Mouse (Mus musculus): Measurements from ENCODE around the gene Npm3. TPM values are rescaled to one million over a fixed set of nuclear protein-coding genes. Genes with fewer than 3 reads are reported as not detected.

Gene Npm3
- polyA plus RNA-seq, 1 experiment from 2014 or later = 9.1 TPM

DNA sequence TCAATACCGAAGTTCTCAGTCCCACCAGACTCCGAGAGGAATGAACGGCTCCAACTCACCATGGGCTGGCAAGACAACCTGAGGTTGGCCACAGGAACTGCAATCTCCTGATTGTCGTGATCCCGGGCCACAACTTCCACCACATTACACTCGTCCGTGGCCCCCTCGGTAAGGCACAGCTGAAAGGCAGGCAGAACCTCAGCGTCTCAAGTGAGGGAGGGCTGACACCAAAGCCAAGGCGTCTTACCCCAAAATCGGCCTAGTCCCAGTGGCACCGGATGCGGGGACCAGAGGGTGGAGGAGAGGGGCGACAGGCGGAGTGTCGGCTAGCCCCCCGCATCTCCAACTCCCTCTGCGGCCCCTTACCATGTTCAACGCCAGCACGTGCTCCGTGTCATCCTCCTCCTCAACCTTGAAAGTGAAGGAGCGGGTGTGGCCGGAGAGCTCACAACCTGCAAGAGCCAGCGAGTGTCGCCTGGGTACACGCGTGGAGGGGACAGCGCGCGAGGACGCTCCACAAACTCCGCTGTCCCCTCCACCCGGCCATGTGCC lies 624 bp downstream of the Npm3 start:
- H3K4me3 ChIP-seq = peak overlapping the region; percentile 77
- ATAC-seq (replicated peaks; ENCODE audit: insufficient number of reproducible peaks, insufficient read depth, low FRiP score, low read depth) = peak; percentile 42; the same call in 1 of the 2 replicates
- H3K9me3 ChIP-seq (replicated peaks) = no peaks in the 10 kb centered on the region
- peaks cover 23% of the 10 kb centered on the region for H3K36me3 ChIP-seq
- peak overlapping the region; percentile 83 for H3K9ac ChIP-seq
- H3K4me1 ChIP-seq (replicated peaks) = peaks cover 31% of the 10 kb centered on the region
- peak overlapping the region; percentile 17 for H3K27ac ChIP-seq
- H3K4me2 ChIP-seq = peak overlapping the region; percentile 81
- under 1% methylated on average over 33 of the region's 33 CpGs for WGBS
- H3K27me3 ChIP-seq = peaks cover 24% of the 10 kb centered on the region

- peaks cover 18% of the 10 kb centered on the region for H3K36me3 ChIP-seq
- H3K4me2 ChIP-seq = peak overlapping the region; percentile 81
- H3K9me3 ChIP-seq (replicated peaks) = no peaks in the 10 kb centered on the region
- peak overlapping the region; percentile 77 for H3K4me3 ChIP-seq
- no peak for ATAC-seq (replicated peaks; ENCODE audit: insufficient number of reproducible peaks, insufficient read depth, low FRiP score, low read depth)
- H3K9ac ChIP-seq = peak overlapping the region; percentile 83
- H3K27me3 ChIP-seq = peaks cover 29% of the 10 kb centered on the region
- H3K4me1 ChIP-seq (replicated peaks) = peaks cover 32% of the 10 kb centered on the region
- H3K27ac ChIP-seq = no peak overlapping the region
- WGBS = 37% methylated on average over 9 of the region's 9 CpGs
Observed at GRCm38 (mm10) chr19:45748206-45748605, 1.2 kb downstream of the Npm3 start.

- WGBS = 23% methylated on average over 11 of the region's 11 CpGs
- Histone ChIP-seq H3K4me3 (no peak overlapping the region), H3K4me2 (no peak overlapping the region), H3K27me3 (peaks cover 38% of the 10 kb centered on the region), H3K36me3 (peaks cover 10% of the 10 kb centered on the region), H3K9me3 (replicated peaks) (no peaks in the 10 kb centered on the region), H3K9ac (no peak overlapping the region), H3K27ac (no peak overlapping the region), H3K4me1 (replicated peaks) (peaks cover 42% of the 10 kb centered on the region)
- no peak for ATAC-seq (replicated peaks; ENCODE audit: insufficient number of reproducible peaks, insufficient read depth, low FRiP score, low read depth)
Observed at GRCm38 (mm10) chr19:45747028-45747867, 2.1 kb downstream of the Npm3 start.

DNA sequence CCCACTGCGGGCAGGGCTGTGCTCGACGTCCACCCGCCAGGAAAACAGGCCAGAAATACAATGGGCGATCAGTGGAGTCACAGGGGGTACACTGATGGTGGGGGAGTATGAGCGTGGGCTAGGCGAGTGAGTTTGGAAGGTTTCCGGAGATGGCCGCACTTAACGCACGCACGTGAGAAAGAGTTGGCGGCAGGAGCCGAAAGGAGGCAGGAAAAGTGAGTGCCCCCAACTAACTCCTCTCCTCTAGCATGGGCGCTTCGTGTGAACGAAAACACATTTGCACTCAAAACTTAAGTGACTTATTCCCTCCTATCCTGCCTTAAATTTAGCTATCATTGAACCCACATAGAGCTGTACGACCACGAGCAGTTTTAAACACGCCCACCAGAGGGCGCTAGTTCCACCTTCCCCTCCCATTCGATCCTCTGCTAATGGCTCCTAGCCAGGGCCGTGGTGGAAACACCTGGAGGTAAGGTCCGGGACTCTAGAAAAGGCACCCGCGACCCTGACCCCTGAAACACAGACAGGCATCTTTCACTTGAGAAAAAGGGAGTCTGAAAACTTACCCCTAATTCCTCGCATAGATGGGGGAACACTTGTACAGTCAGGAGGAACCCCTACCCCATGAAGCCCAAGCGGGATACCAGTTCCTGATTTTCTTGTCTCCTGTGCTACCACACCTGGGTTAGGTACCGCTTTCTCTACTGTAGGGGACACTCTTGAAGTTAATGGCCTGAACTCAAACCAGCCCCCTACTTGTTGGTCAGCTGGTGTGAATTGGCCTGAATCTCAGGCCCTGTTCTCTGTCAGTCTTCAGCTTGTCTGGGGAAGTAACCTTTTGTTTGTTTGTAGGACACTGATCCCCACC lies 3.0 kb downstream of the Npm3 start:
- ATAC-seq (replicated peaks; ENCODE audit: insufficient number of reproducible peaks, insufficient read depth, low FRiP score, low read depth) = peak; percentile 25
- no peak overlapping the region for H3K9ac ChIP-seq
- H3K9me3 ChIP-seq (replicated peaks) = no peaks in the 10 kb centered on the region
- no peak overlapping the region for H3K27ac ChIP-seq
- H3K4me2 ChIP-seq = peak overlapping the region; percentile 47
- peaks cover 51% of the 10 kb centered on the region for H3K4me1 ChIP-seq (replicated peaks)
- H3K27me3 ChIP-seq = peaks cover 47% of the 10 kb centered on the region
- peaks cover 3% of the 10 kb centered on the region; the same call in 1 of the 2 replicates for H3K36me3 ChIP-seq
- WGBS = 10% methylated on average over 29 of the region's 29 CpGs
- H3K4me3 ChIP-seq = peak overlapping the region; percentile 10; the same call in 1 of the 2 replicates

- no peak overlapping the region for H3K27ac ChIP-seq
- H3K4me2 ChIP-seq = peak overlapping the region; percentile 47
- peaks cover 52% of the 10 kb centered on the region for H3K4me1 ChIP-seq (replicated peaks)
- no peaks in the 10 kb centered on the region for H3K36me3 ChIP-seq
- H3K4me3 ChIP-seq = peak overlapping the region; percentile 10
- no peaks in the 10 kb centered on the region for H3K9me3 ChIP-seq (replicated peaks)
- peaks cover 55% of the 10 kb centered on the region for H3K27me3 ChIP-seq
- H3K9ac ChIP-seq = no peak overlapping the region
- 6% methylated on average over 32 of the region's 32 CpGs for WGBS
- no peak for ATAC-seq (replicated peaks; ENCODE audit: insufficient number of reproducible peaks, insufficient read depth, low FRiP score, low read depth)
Observed at GRCm38 (mm10) chr19:45745344-45746152, 3.8 kb downstream of the Npm3 start.

GRCm38 (mm10) chr19:45743619-45744018 lies 5.8 kb downstream of the Npm3 start:
- Histone ChIP-seq H3K4me1 (replicated peaks) (peaks cover 45% of the 10 kb centered on the region), H3K9me3 (replicated peaks) (no peaks in the 10 kb centered on the region), H3K27me3 (peaks cover 74% of the 10 kb centered on the region), H3K27ac (no peak overlapping the region), H3K4me3 (peak overlapping the region; percentile 59; the same call in 1 of the 2 replicates), H3K9ac (no peak overlapping the region), H3K36me3 (no peaks in the 10 kb centered on the region), H3K4me2 (peak overlapping the region; percentile 98; the same call in 1 of the 2 replicates)
- ATAC-seq (replicated peaks; ENCODE audit: insufficient number of reproducible peaks, insufficient read depth, low FRiP score, low read depth) = no peak
- 40% methylated on average over 7 of the region's 7 CpGs for WGBS

GRCm38 (mm10) chr19:45742984-45743575 lies 6.3 kb downstream of the Npm3 start:
- Histone ChIP-seq H3K4me1 (replicated peaks) (peaks cover 40% of the 10 kb centered on the region), H3K9ac (peak overlapping the region; percentile 47; the same call in 1 of the 2 replicates)
- ATAC-seq (replicated peaks; ENCODE audit: insufficient number of reproducible peaks, insufficient read depth, low FRiP score, low read depth) = no peak

GRCm38 (mm10) chr19:45742218-45742983 lies 7.0 kb downstream of the Npm3 start, which contains the start of gene Fgf8:
Fgf8 (minus strand) TSS chr19:45742915.
- under 1% methylated on average over 59 of the region's 68 CpGs for WGBS
- peak within 1 kb of the TSS; percentile 59 for H3K4me3 ChIP-seq
- no peak for ATAC-seq (replicated peaks; ENCODE audit: insufficient number of reproducible peaks, insufficient read depth, low FRiP score, low read depth)
- H3K4me1 ChIP-seq (replicated peaks) = peaks cover 41% of the 10 kb centered on the region
- H3K36me3 ChIP-seq = no peaks in the 10 kb centered on the region
- H3K9me3 ChIP-seq (replicated peaks) = no peaks in the 10 kb centered on the region
- H3K4me2 ChIP-seq = peak within 1 kb of the TSS; percentile 98
- peak within 1 kb of the TSS; percentile 47 for H3K9ac ChIP-seq
- H3K27me3 ChIP-seq = peaks cover 86% of the 10 kb centered on the region
- H3K27ac ChIP-seq = no peak within 1 kb of the TSS

More at GRCm38 (mm10) chr19:45742984-45743575, 6.3 kb downstream of the Npm3 start:
- Histone ChIP-seq H3K27ac (no peak overlapping the region), H3K27me3 (peaks cover 79% of the 10 kb centered on the region), H3K4me3 (peak overlapping the region; percentile 59), H3K9me3 (replicated peaks) (no peaks in the 10 kb centered on the region), H3K4me2 (peak overlapping the region; percentile 98), H3K36me3 (no peaks in the 10 kb centered on the region)
- WGBS = 5% methylated on average over 26 of the region's 44 CpGs

DNA sequence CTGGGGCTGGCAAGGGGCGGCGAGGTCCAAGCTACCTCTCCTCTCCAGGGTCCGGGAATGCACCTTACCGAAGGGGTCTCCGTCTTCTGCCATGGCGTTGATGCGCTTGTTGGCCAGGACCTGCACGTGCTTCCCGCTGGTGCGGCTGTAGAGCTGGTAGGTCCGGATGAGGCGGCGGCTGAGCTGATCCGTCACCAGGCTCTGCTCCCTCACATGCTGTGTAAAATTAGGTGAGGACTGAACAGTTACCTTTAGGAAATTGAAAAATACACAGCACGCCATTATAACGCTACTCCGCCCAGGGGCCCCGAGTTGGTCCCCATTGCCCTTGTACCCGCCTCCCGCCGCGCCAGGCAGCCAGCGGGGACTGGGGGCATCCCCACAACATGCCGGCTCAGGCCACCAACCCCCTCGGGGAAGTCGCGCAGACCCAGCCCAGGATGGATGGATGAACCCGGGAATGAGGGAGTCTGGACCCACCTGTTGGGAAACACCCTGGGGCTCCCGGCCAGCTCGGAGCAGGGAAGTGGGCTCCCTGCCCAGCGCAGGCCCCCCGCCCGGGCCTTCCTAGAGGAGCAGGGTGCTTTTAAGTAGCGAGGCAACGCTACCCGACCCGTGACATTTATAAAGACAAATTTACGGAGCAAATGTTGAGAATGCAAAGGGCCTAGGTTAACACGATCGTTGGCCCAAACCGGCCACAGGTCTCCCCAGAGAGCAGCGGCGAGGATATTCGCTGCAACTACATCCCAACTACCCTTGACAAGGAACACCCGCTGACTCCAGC lies 7.8 kb downstream of the Npm3 start:
- Histone ChIP-seq H3K27ac (no peak overlapping the region), H3K27me3 (peaks cover 93% of the 10 kb centered on the region), H3K9me3 (replicated peaks) (no peaks in the 10 kb centered on the region), H3K4me3 (peak overlapping the region; percentile 59), H3K4me2 (peak overlapping the region; percentile 98), H3K4me1 (replicated peaks) (peaks cover 43% of the 10 kb centered on the region), H3K9ac (no peak overlapping the region), H3K36me3 (no peaks in the 10 kb centered on the region)
- ATAC-seq (replicated peaks; ENCODE audit: insufficient number of reproducible peaks, insufficient read depth, low FRiP score, low read depth) = no peak
- 6% methylated on average over 45 of the region's 45 CpGs for WGBS
